Mouse (Mus musculus) frontal cortex, adult 2 months (tissue): ENCODE data around the gene Rims4. TPM values are rescaled to one million over a fixed set of nuclear protein-coding genes. Genes with fewer than 3 reads are reported as not detected.

ENCODE experiments used
- DNase-seq, 2 experiments: peaks; one replicate each; pipeline ENCODE4 v3.0.0; 2022; ENCODE audit warnings: low spot score in 1 of 2; ENCODE audit errors: extremely low spot score in 1 of 2
- polyA plus RNA-seq: library from polyadenylated mRNA; depleted of rRNA; stranded (reverse); fragments of >200 nt; gene quantifications from 2 replicates; pipeline ENCODE4 v1.2.3, GENCODE M21; 2012; rRNA removed

Rims4 gene
- polyA plus RNA-seq = 28.5 and 32.3 TPM in 2 replicates

- peak; percentile 20 to 80 for DNase-seq
Measured at GRCm38 (mm10) chr2:163918317-163919258, at the start of gene Rims4. Gene Rims4 (minus strand): TSS chr2:163918683.

GRCm38 (mm10) chr2:163965706-163966105, 47.2 kb upstream of the Rims4 start:
- no peak for DNase-seq

- DNase-seq = no peak
Measured at GRCm38 (mm10) chr2:163964606-163965560, 46.4 kb upstream of the Rims4 start.

GRCm38 (mm10) chr2:163953622-163954310, 35.3 kb upstream of the Rims4 start:
- no peak for DNase-seq

GRCm38 (mm10) chr2:163951770-163952169, 33.3 kb upstream of the Rims4 start:
- DNase-seq = peak; percentile 38 to 86

GRCm38 (mm10) chr2:163947976-163948375, 29.5 kb upstream of the Rims4 start:
- DNase-seq = no peak

- DNase-seq = peak in 1 of 2 experiments; percentile 55
Measured at GRCm38 (mm10) chr2:163946221-163946620, 27.7 kb upstream of the Rims4 start.

- DNase-seq = no peak
Measured at GRCm38 (mm10) chr2:163944511-163944910, 26.0 kb upstream of the Rims4 start.

- no peak for DNase-seq
Measured at GRCm38 (mm10) chr2:163943056-163943455, 24.6 kb upstream of the Rims4 start.

- peak; percentile 32 to 65 for DNase-seq
Measured at GRCm38 (mm10) chr2:163939522-163939921, 21.0 kb upstream of the Rims4 start.

- no peak for DNase-seq
Measured at GRCm38 (mm10) chr2:163932151-163932550, 13.7 kb upstream of the Rims4 start.

GRCm38 (mm10) chr2:163928464-163929200, 10.1 kb upstream of the Rims4 start:
- no peak for DNase-seq

- DNase-seq = peak in 1 of 2 experiments; percentile 7
Measured at GRCm38 (mm10) chr2:163925044-163925443, 6.6 kb upstream of the Rims4 start.

- DNase-seq = no peak
Measured at GRCm38 (mm10) chr2:163924531-163924930, 6.0 kb upstream of the Rims4 start.

- no peak for DNase-seq
Measured at GRCm38 (mm10) chr2:163923113-163923512, 4.6 kb upstream of the Rims4 start.

GRCm38 (mm10) chr2:163919581-163919980, 1.1 kb upstream of the Rims4 start:
- peak in 1 of 2 experiments; percentile 8 for DNase-seq

- DNase-seq = no peak
Measured at GRCm38 (mm10) chr2:163916703-163917102, 1.8 kb downstream of the Rims4 start.

GRCm38 (mm10) chr2:163915294-163915791, 3.1 kb downstream of the Rims4 start:
- no peak for DNase-seq

GRCm38 (mm10) chr2:163914107-163914506, 4.4 kb downstream of the Rims4 start:
- peak; percentile 82 to 87 for DNase-seq
